Mouse (Mus musculus): ENCODE data around the gene Bmyc. TPM values are rescaled to one million over a fixed set of nuclear protein-coding genes. Genes with fewer than 3 reads are reported as not detected.
"Not testable (repeated sequence)": the region's sequence is repeated elsewhere in the genome, so short reads cannot be mapped to it uniquely, and the experiment has no call there.

Bmyc gene
- polyA plus RNA-seq, 2 experiments, result 3.9 to 7.3 TPM

- DNase-seq (ENCODE audit: low read depth in 3 of 3, low spot score in 3 of 3) (no peak), ATAC-seq (ENCODE audit: insufficient read depth) (no peak)
- Histone ChIP-seq H3K4me2 (ENCODE audit: low read depth) (no peak overlapping the region), H3K27me3 (ENCODE audit: control insufficient read depth, insufficient read depth, low read length) (no peaks in the 10 kb centered on the region), H3K4me3 (ENCODE audit: insufficient read depth in 1 of 2, low read depth in 2 of 2, low read length in 2 of 2) (no peak overlapping the region), H3K36me3 (replicated peaks; ENCODE audit: control insufficient read depth, insufficient read depth, low read depth) (no peaks in the 10 kb centered on the region), H3K27ac (no peak overlapping the region), H3K9ac (replicated peaks) (no peak overlapping the region), H3K9me3 (ENCODE audit: control insufficient read depth, low read length) (no peaks in the 10 kb centered on the region), H3K4me1 (replicated peaks; ENCODE audit: control insufficient read depth in 2 of 2, insufficient read depth in 2 of 2, low read length in 1 of 2) (no peaks in the 10 kb centered on the region)
- TF ChIP-seq EP300 (IDR thresholded peaks at IDR 0.05; ENCODE audit: low read depth) (no peak), CTCF (IDR thresholded peaks at IDR 0.05; ENCODE audit: low read depth) (no peak)
Measured at GRCm38 (mm10) chr2:25717222-25717621, 10.7 kb downstream of the Bmyc start.

GRCm38 (mm10) chr2:25733199-25733930 is 26.8 kb downstream of the Bmyc start:
- no peak overlapping the region for H3K27ac ChIP-seq
- ATAC-seq (ENCODE audit: insufficient read depth), result no peak
- H3K4me3 ChIP-seq (ENCODE audit: insufficient read depth in 1 of 2, low read depth in 2 of 2, low read length in 2 of 2), result no peak overlapping the region
- no peaks in the 10 kb centered on the region for H3K27me3 ChIP-seq (ENCODE audit: control insufficient read depth, insufficient read depth, low read length)
- H3K4me2 ChIP-seq (ENCODE audit: low read depth), result no peak overlapping the region
- H3K9ac ChIP-seq (replicated peaks), result no peak overlapping the region
- H3K4me1 ChIP-seq (replicated peaks; ENCODE audit: control insufficient read depth in 2 of 2, insufficient read depth in 2 of 2, low read length in 1 of 2), result no peaks in the 10 kb centered on the region
- no peak for DNase-seq (ENCODE audit: low read depth in 3 of 3, low spot score in 3 of 3)
- TF ChIP-seq EP300 (IDR thresholded peaks at IDR 0.05; ENCODE audit: low read depth) (no peak), CTCF (IDR thresholded peaks at IDR 0.05; ENCODE audit: low read depth) (no peak)
- H3K9me3 ChIP-seq (ENCODE audit: control insufficient read depth, low read length), result no peaks in the 10 kb centered on the region
- WGBS (ENCODE audit: insufficient replicate concordance), result 29% methylated on average over 2 of the region's 2 CpGs
- no peaks in the 10 kb centered on the region for H3K36me3 ChIP-seq (replicated peaks; ENCODE audit: control insufficient read depth, insufficient read depth, low read depth)

GRCm38 (mm10) chr2:25736709-25737108 is 30.2 kb downstream of the Bmyc start, which contains the start of gene Obp2b:
Gene Obp2b (plus strand): TSS chr2:25737009.
- not testable (repeated sequence) for ATAC-seq (ENCODE audit: insufficient read depth); H3K27ac ChIP-seq; H3K9me3 ChIP-seq (ENCODE audit: control insufficient read depth, low read length); H3K36me3 ChIP-seq (replicated peaks; ENCODE audit: control insufficient read depth, insufficient read depth, low read depth); H3K4me2 ChIP-seq (ENCODE audit: low read depth); H3K9ac ChIP-seq (replicated peaks); H3K27me3 ChIP-seq (ENCODE audit: control insufficient read depth, insufficient read depth, low read length); DNase-seq (ENCODE audit: low read depth in 3 of 3, low spot score in 3 of 3); H3K4me3 ChIP-seq (ENCODE audit: insufficient read depth in 1 of 2, low read depth in 2 of 2, low read length in 2 of 2); H3K4me1 ChIP-seq (replicated peaks; ENCODE audit: control insufficient read depth in 2 of 2, insufficient read depth in 2 of 2, low read length in 1 of 2)
- WGBS (ENCODE audit: insufficient replicate concordance), result 61% methylated on average over 3 of the region's 3 CpGs

- H3K9me3 ChIP-seq (ENCODE audit: control insufficient read depth, low read length), result no peaks in the 10 kb centered on the region; the same call in 1 of the 2 replicates
- H3K36me3 ChIP-seq (replicated peaks; ENCODE audit: control insufficient read depth, insufficient read depth, low read depth), result no peaks in the 10 kb centered on the region
- H3K4me1 ChIP-seq (replicated peaks; ENCODE audit: control insufficient read depth in 2 of 2, insufficient read depth in 2 of 2, low read length in 1 of 2), result no peaks in the 10 kb centered on the region
- DNase-seq (ENCODE audit: low read depth in 3 of 3, low spot score in 3 of 3) (no peak), ATAC-seq (ENCODE audit: insufficient read depth) (no peak)
- TF ChIP-seq CTCF (IDR thresholded peaks at IDR 0.05; ENCODE audit: low read depth) (no peak), EP300 (IDR thresholded peaks at IDR 0.05; ENCODE audit: low read depth) (no peak)
- H3K4me2 ChIP-seq (ENCODE audit: low read depth), result no peak overlapping the region
- no peaks in the 10 kb centered on the region for H3K27me3 ChIP-seq (ENCODE audit: control insufficient read depth, insufficient read depth, low read length)
- no peak overlapping the region for H3K27ac ChIP-seq
- no peak overlapping the region for H3K9ac ChIP-seq (replicated peaks)
- 57% methylated on average over 1 of the region's 1 CpGs for WGBS (ENCODE audit: insufficient replicate concordance)
- no peak overlapping the region for H3K4me3 ChIP-seq (ENCODE audit: insufficient read depth in 1 of 2, low read depth in 2 of 2, low read length in 2 of 2)
Measured at GRCm38 (mm10) chr2:25741671-25742070, 35.1 kb downstream of the Bmyc start.

GRCm38 (mm10) chr2:25754201-25754600 is 47.7 kb downstream of the Bmyc start:
- Histone ChIP-seq H3K27me3 (ENCODE audit: control insufficient read depth, insufficient read depth, low read length) (no peaks in the 10 kb centered on the region), H3K9ac (replicated peaks) (no peak overlapping the region), H3K4me3 (ENCODE audit: insufficient read depth in 1 of 2, low read depth in 2 of 2, low read length in 2 of 2) (no peak overlapping the region), H3K4me2 (ENCODE audit: low read depth) (no peak overlapping the region), H3K9me3 (ENCODE audit: control insufficient read depth, low read length) (no peaks in the 10 kb centered on the region), H3K36me3 (replicated peaks; ENCODE audit: control insufficient read depth, insufficient read depth, low read depth) (no peaks in the 10 kb centered on the region), H3K4me1 (replicated peaks; ENCODE audit: control insufficient read depth in 2 of 2, insufficient read depth in 2 of 2, low read length in 1 of 2) (no peaks in the 10 kb centered on the region), H3K27ac (no peak overlapping the region)
- DNase-seq (ENCODE audit: low read depth in 3 of 3, low spot score in 3 of 3) (no peak), ATAC-seq (ENCODE audit: insufficient read depth) (no peak)
- no peak for TF ChIP-seq EP300 (IDR thresholded peaks at IDR 0.05; ENCODE audit: low read depth)
- 63% methylated on average over 1 of the region's 1 CpGs for whole genome bisulfite sequencing (ENCODE audit: insufficient replicate concordance)

Other genes starting within 250 kb of the Bmyc start
- 0.08 and 0.32 TPM in 2 replicates for gene Clic3, start 249.9 kb upstream of the Bmyc start, polyA plus RNA-seq (2012; rRNA removed)
- gene Clic3, start 249.9 kb upstream of the Bmyc start, polyA plus RNA-seq (2014; fragmentation: Nextera tagmentation; extraction: Ambion mirVana), result 0.18 and 0.27 TPM in 2 replicates
- 7.9 and 9.2 TPM in 2 replicates for gene Paxx, start 245.6 kb upstream of the Bmyc start, polyA plus RNA-seq (2012; rRNA removed)
- 6.3 and 7.3 TPM in 2 replicates for gene Paxx, start 245.6 kb upstream of the Bmyc start, polyA plus RNA-seq (2014; fragmentation: Nextera tagmentation; extraction: Ambion mirVana)
- gene Ptgds, start 236.7 kb upstream of the Bmyc start, polyA plus RNA-seq (2012; rRNA removed), result 0.47 and 0.96 TPM in 2 replicates
- 0.17 TPM in 1 of 2 replicates, not detected in the other for gene Ptgds, start 236.7 kb upstream of the Bmyc start, polyA plus RNA-seq (2014; fragmentation: Nextera tagmentation; extraction: Ambion mirVana)
- gene Lcn12, start 212.8 kb upstream of the Bmyc start, polyA plus RNA-seq (2012; rRNA removed), result not detected in 2 replicates
- not detected in 2 replicates for gene Lcn12, start 212.8 kb upstream of the Bmyc start, polyA plus RNA-seq (2014; fragmentation: Nextera tagmentation; extraction: Ambion mirVana)
- gene Fbxw5, start 206.0 kb upstream of the Bmyc start, polyA plus RNA-seq (2012; rRNA removed), result 6.2 and 8.1 TPM in 2 replicates
- 18.3 and 20.4 TPM in 2 replicates for gene Fbxw5, start 206.0 kb upstream of the Bmyc start, polyA plus RNA-seq (2014; fragmentation: Nextera tagmentation; extraction: Ambion mirVana)
- gene C8g, start 205.0 kb upstream of the Bmyc start, polyA plus RNA-seq (2012; rRNA removed), result 26.7 and 31.2 TPM in 2 replicates
- 53.1 and 57.9 TPM in 2 replicates for gene C8g, start 205.0 kb upstream of the Bmyc start, polyA plus RNA-seq (2014; fragmentation: Nextera tagmentation; extraction: Ambion mirVana)
- gene Traf2, start 159.8 kb upstream of the Bmyc start, polyA plus RNA-seq (2012; rRNA removed), result 5.2 and 5.9 TPM in 2 replicates
- gene Traf2, start 159.8 kb upstream of the Bmyc start, polyA plus RNA-seq (2014; fragmentation: Nextera tagmentation; extraction: Ambion mirVana), result 12.3 and 14.4 TPM in 2 replicates
- 86.5 and 104 TPM in 2 replicates for gene Edf1, start 148.9 kb upstream of the Bmyc start, polyA plus RNA-seq (2012; rRNA removed)
- 192 and 203 TPM in 2 replicates for gene Edf1, start 148.9 kb upstream of the Bmyc start, polyA plus RNA-seq (2014; fragmentation: Nextera tagmentation; extraction: Ambion mirVana)
- gene Mamdc4, start 131.9 kb upstream of the Bmyc start, polyA plus RNA-seq (2012; rRNA removed), result 1.6 and 9.7 TPM in 2 replicates
- gene Mamdc4, start 131.9 kb upstream of the Bmyc start, polyA plus RNA-seq (2014; fragmentation: Nextera tagmentation; extraction: Ambion mirVana), result 0.18 and 0.25 TPM in 2 replicates
- 29.5 and 31.4 TPM in 2 replicates for gene Phpt1, start 131.5 kb upstream of the Bmyc start, polyA plus RNA-seq (2012; rRNA removed)
- gene Phpt1, start 131.5 kb upstream of the Bmyc start, polyA plus RNA-seq (2014; fragmentation: Nextera tagmentation; extraction: Ambion mirVana), result 44.9 and 46.5 TPM in 2 replicates
- gene Ajm1, start 125.0 kb upstream of the Bmyc start, polyA plus RNA-seq (2012; rRNA removed), result 0.07 and 0.11 TPM in 2 replicates
- not detected in 2 replicates for gene Ajm1, start 125.0 kb upstream of the Bmyc start, polyA plus RNA-seq (2014; fragmentation: Nextera tagmentation; extraction: Ambion mirVana)
- gene Rabl6, start 98.2 kb upstream of the Bmyc start, polyA plus RNA-seq (2012; rRNA removed), result 19.0 and 21.5 TPM in 2 replicates
- 18.6 and 19.7 TPM in 2 replicates for gene Rabl6, start 98.2 kb upstream of the Bmyc start, polyA plus RNA-seq (2014; fragmentation: Nextera tagmentation; extraction: Ambion mirVana)
- not detected in 2 replicates for gene Ccdc183, start 89.1 kb upstream of the Bmyc start, polyA plus RNA-seq (2012; rRNA removed)
- gene Ccdc183, start 89.1 kb upstream of the Bmyc start, polyA plus RNA-seq (2014; fragmentation: Nextera tagmentation; extraction: Ambion mirVana), result 0.08 TPM in 1 of 2 replicates, not detected in the other
- gene Tmem141, start 84.7 kb upstream of the Bmyc start, polyA plus RNA-seq (2012; rRNA removed), result 5.9 and 9.8 TPM in 2 replicates
- 9.3 and 9.4 TPM in 2 replicates for gene Tmem141, start 84.7 kb upstream of the Bmyc start, polyA plus RNA-seq (2014; fragmentation: Nextera tagmentation; extraction: Ambion mirVana)
- 23.4 and 27.6 TPM in 2 replicates for gene Fcna, start 78.7 kb upstream of the Bmyc start, polyA plus RNA-seq (2012; rRNA removed)
- 41.5 and 47.1 TPM in 2 replicates for gene Fcna, start 78.7 kb upstream of the Bmyc start, polyA plus RNA-seq (2014; fragmentation: Nextera tagmentation; extraction: Ambion mirVana)
- gene Lcn8, start 53.6 kb upstream of the Bmyc start, polyA plus RNA-seq (2012; rRNA removed), result not detected in 2 replicates
- not detected in 2 replicates for gene Lcn8, start 53.6 kb upstream of the Bmyc start, polyA plus RNA-seq (2014; fragmentation: Nextera tagmentation; extraction: Ambion mirVana)
- gene Lcn5, start 48.8 kb upstream of the Bmyc start, polyA plus RNA-seq (2012; rRNA removed), result not detected in 2 replicates
- gene Lcn5, start 48.8 kb upstream of the Bmyc start, polyA plus RNA-seq (2014; fragmentation: Nextera tagmentation; extraction: Ambion mirVana), result not detected in 2 replicates
- not detected in 2 replicates for gene Lcn6, start 30.0 kb upstream of the Bmyc start, polyA plus RNA-seq (2012; rRNA removed)
- not detected in 2 replicates for gene Lcn6, start 30.0 kb upstream of the Bmyc start, polyA plus RNA-seq (2014; fragmentation: Nextera tagmentation; extraction: Ambion mirVana)
- gene Lcn10, start 24.0 kb upstream of the Bmyc start, polyA plus RNA-seq (2012; rRNA removed), result not detected in 2 replicates
- gene Lcn10, start 24.0 kb upstream of the Bmyc start, polyA plus RNA-seq (2014; fragmentation: Nextera tagmentation; extraction: Ambion mirVana), result not detected in 2 replicates
- not detected in 2 replicates for gene Obp2a, start 6.7 kb upstream of the Bmyc start, polyA plus RNA-seq (2012; rRNA removed)
- not detected in 2 replicates for gene Obp2a, start 6.7 kb upstream of the Bmyc start, polyA plus RNA-seq (2014; fragmentation: Nextera tagmentation; extraction: Ambion mirVana)
- not detected in 2 replicates for gene Obp2b, start 30.3 kb downstream of the Bmyc start, polyA plus RNA-seq (2012; rRNA removed)
- gene Obp2b, start 30.3 kb downstream of the Bmyc start, polyA plus RNA-seq (2014; fragmentation: Nextera tagmentation; extraction: Ambion mirVana), result not detected in 2 replicates
- gene Lcn3, start 58.8 kb downstream of the Bmyc start, polyA plus RNA-seq (2012; rRNA removed), result not detected in 2 replicates
- not detected in 2 replicates for gene Lcn3, start 58.8 kb downstream of the Bmyc start, polyA plus RNA-seq (2014; fragmentation: Nextera tagmentation; extraction: Ambion mirVana)
- gene Lcn11, start 70.3 kb downstream of the Bmyc start, polyA plus RNA-seq (2012; rRNA removed), result not detected in 2 replicates
- not detected in 2 replicates for gene Lcn11, start 70.3 kb downstream of the Bmyc start, polyA plus RNA-seq (2014; fragmentation: Nextera tagmentation; extraction: Ambion mirVana)
- gene Gm13539, start 75.5 kb downstream of the Bmyc start, polyA plus RNA-seq (2012; rRNA removed), result not detected in 2 replicates
- not detected in 2 replicates for gene Gm13539, start 75.5 kb downstream of the Bmyc start, polyA plus RNA-seq (2014; fragmentation: Nextera tagmentation; extraction: Ambion mirVana)
- gene Glt6d1, start 109.1 kb downstream of the Bmyc start, polyA plus RNA-seq (2012; rRNA removed), result not detected in 2 replicates
- gene Glt6d1, start 109.1 kb downstream of the Bmyc start, polyA plus RNA-seq (2014; fragmentation: Nextera tagmentation; extraction: Ambion mirVana), result not detected in 2 replicates
- gene Lcn9, start 116.4 kb downstream of the Bmyc start, polyA plus RNA-seq (2012; rRNA removed), result not detected in 2 replicates
- gene Lcn9, start 116.4 kb downstream of the Bmyc start, polyA plus RNA-seq (2014; fragmentation: Nextera tagmentation; extraction: Ambion mirVana), result not detected in 2 replicates
- not detected in 2 replicates for gene Sohlh1, start 140.5 kb downstream of the Bmyc start, polyA plus RNA-seq (2012; rRNA removed)
- not detected in 2 replicates for gene Sohlh1, start 140.5 kb downstream of the Bmyc start, polyA plus RNA-seq (2014; fragmentation: Nextera tagmentation; extraction: Ambion mirVana)
- gene Kcnt1, start 157.0 kb downstream of the Bmyc start, polyA plus RNA-seq (2012; rRNA removed), result 0.08 and 0.09 TPM in 2 replicates
- gene Kcnt1, start 157.0 kb downstream of the Bmyc start, polyA plus RNA-seq (2014; fragmentation: Nextera tagmentation; extraction: Ambion mirVana), result not detected in 2 replicates

All from liver, embryonic 14.5 days (tissue).